Mouse (Mus musculus): ENCODE results near the gene Ssr2.
A peak's percentile ranks its signal among the peaks of the same experiment; 100 is the strongest.
"Not testable (repeated sequence)": the region's sequence is repeated elsewhere in the genome, so short reads cannot be mapped to it uniquely, and the experiment has no call there.

Ssr2 gene

GRCm38 (mm10) chr3:88604863-88605262 is 29.2 kb downstream of the Ssr2 start:
- DNase-seq = no peak

GRCm38 (mm10) chr3:88605666-88606065 is 30.0 kb downstream of the Ssr2 start, which contains the start of gene Arhgef2:
Arhgef2 (plus strand) TSS chr3:88605966.
- not testable (repeated sequence) for DNase-seq

- DNase-seq = peak; percentile 89 to 94
These were observed 31.5 kb downstream of the Ssr2 start for GRCm38 (mm10) chr3:88607065-88607757.

- DNase-seq = no peak
These were observed 32.1 kb downstream of the Ssr2 start for GRCm38 (mm10) chr3:88607758-88608138.

GRCm38 (mm10) chr3:88609066-88609465 is 33.4 kb downstream of the Ssr2 start:
- no peak for DNase-seq

GRCm38 (mm10) chr3:88614418-88614817 is 38.7 kb downstream of the Ssr2 start:
- no peak for DNase-seq

- DNase-seq = peak; percentile 33 to 62
These were observed 39.4 kb downstream of the Ssr2 start for GRCm38 (mm10) chr3:88615117-88615516.

- peak; percentile 78 to 80 for DNase-seq
These were observed 40.3 kb downstream of the Ssr2 start for GRCm38 (mm10) chr3:88615902-88616391.

- no peak for DNase-seq
These were observed 41.4 kb downstream of the Ssr2 start for GRCm38 (mm10) chr3:88616951-88617500.

GRCm38 (mm10) chr3:88618074-88618871 is 42.6 kb downstream of the Ssr2 start:
- peak in 1 of 2 experiments; percentile 59 for DNase-seq

GRCm38 (mm10) chr3:88619113-88620097 is 43.7 kb downstream of the Ssr2 start:
- DNase-seq = no peak

- DNase-seq = no peak
These were observed 44.7 kb downstream of the Ssr2 start for GRCm38 (mm10) chr3:88620146-88620991.

- peak; percentile 89 to 92 for DNase-seq
These were observed 45.4 kb downstream of the Ssr2 start for GRCm38 (mm10) chr3:88620992-88621536.

- DNase-seq = peak; percentile 80 to 89
These were observed 45.9 kb downstream of the Ssr2 start for GRCm38 (mm10) chr3:88621537-88622112.

GRCm38 (mm10) chr3:88622113-88622940 is 46.7 kb downstream of the Ssr2 start:
- peak; percentile 74 to 78 for DNase-seq

GRCm38 (mm10) chr3:88622941-88623345 is 47.3 kb downstream of the Ssr2 start:
- DNase-seq = peak; percentile 55

GRCm38 (mm10) chr3:88623346-88624135 is 47.9 kb downstream of the Ssr2 start:
- DNase-seq = peak in 1 of 2 experiments; percentile 46

GRCm38 (mm10) chr3:88624324-88624723 is 48.6 kb downstream of the Ssr2 start:
- no peak for DNase-seq

GRCm38 (mm10) chr3:88624951-88625350 is 49.3 kb downstream of the Ssr2 start:
- DNase-seq = no peak

Data from lung, postnatal 4 days (tissue).